Mouse (Mus musculus): ENCODE data around the gene Gm48552.

DNA sequence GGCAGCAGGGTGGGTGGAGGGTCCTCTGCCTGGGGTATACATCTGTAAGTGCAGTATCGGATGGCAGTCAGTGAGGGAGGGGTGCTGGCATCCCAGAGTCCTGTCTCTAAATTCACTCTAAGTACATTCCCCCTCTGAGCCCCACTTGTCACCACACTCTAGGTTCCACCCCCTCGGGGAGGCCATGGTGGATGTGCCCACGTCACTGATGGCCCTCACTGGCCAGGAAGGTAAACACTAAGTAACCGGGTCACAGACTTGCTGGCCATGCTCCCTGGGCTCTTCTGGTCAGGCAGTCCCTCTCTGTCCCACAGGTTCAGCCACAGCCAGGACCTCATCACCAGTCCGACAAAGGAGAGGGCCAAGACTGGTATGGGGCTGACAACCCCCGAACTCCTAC, 33.4 kb downstream of the Gm48552 start:
- no peak for TF ChIP-seq POLR2A (IDR thresholded peaks at IDR 0.05; ENCODE audit: borderline replicate concordance, extremely low read depth, low read depth, low read length)
- no peak for TF ChIP-seq CTCF (IDR thresholded peaks at IDR 0.05; ENCODE audit: insufficient read depth, low read length)

Data from lung, adult 2 months (tissue).